Mouse (Mus musculus) small intestine, adult 2 months (tissue): ENCODE results near the gene Mat2a.

Experiments
- CTCF ChIP-seq: fragments of 200-500 bp; IDR thresholded peaks from 2 replicates; pipeline ENCODE4 v1.5.1; 2012; ENCODE audit warnings: low read depth, mild to moderate bottlenecking, control low read depth, inconsistent platforms, low read length, moderate library complexity, mixed read lengths; ENCODE audit not compliant: insufficient replicate concordance, insufficient read length; ENCODE audit errors: extremely low read depth
- POLR2A ChIP-seq: fragments of 200-500 bp; IDR thresholded peaks from 2 replicates; pipeline ENCODE4 v1.6.1; 2012; ENCODE audit warnings: low read depth, mild to moderate bottlenecking, control low read depth, inconsistent platforms, low read length, moderate library complexity

GRCm38 (mm10) chr6:72414076-72414756, 25.1 kb downstream of the Mat2a start, which contains the start of gene Ggcx:
- TF ChIP-seq CTCF (no peak), POLR2A (peak; percentile 95)
